Mouse (Mus musculus) gastrocnemius, postnatal 25 days (tissue): ENCODE measurements around the gene Galnt12. TPM values are rescaled to one million over a fixed set of nuclear protein-coding genes. Genes with fewer than 3 reads are reported as not detected.
"Not testable (repeated sequence)": the region's sequence is repeated elsewhere in the genome, so short reads cannot be mapped to it uniquely, and the experiment has no call there.

Experiments used
- DNase-seq: peaks from one replicate; pipeline ENCODE4 v3.0.0; 2022
- long read RNA-seq, 2 experiments: library from polyadenylated mRNA; stranded (forward); transcript quantifications; one replicate each; pipeline ENCODE4 v2.0.0; 2021
- total RNA-seq, 2 experiments: library from RNA; stranded (reverse); gene quantifications; 1 replicate in 1 of 2; 2 replicates in 1 of 2; pipeline ENCODE4 v1.2.3; 2021

Gene Galnt12
- under 1 TPM; 0.16 to 0.20 TPM for total RNA-seq
- long read RNA-seq, experiment 1 = 0 reads
- long read RNA-seq, experiment 2 = 0 reads

- no peak for DNase-seq
These were observed at the start of gene Galnt12 for GRCm38 (mm10) chr4:47091493-47092386. Gene Galnt12, plus strand, starts transcription at chr4:47091909.

GRCm38 (mm10) chr4:47043866-47044265, 47.8 kb upstream of the Galnt12 start:
- no peak for DNase-seq

- no peak for DNase-seq
These were observed 44.7 kb upstream of the Galnt12 start for GRCm38 (mm10) chr4:47046974-47047373.

- no peak for DNase-seq
These were observed 43.9 kb upstream of the Galnt12 start for GRCm38 (mm10) chr4:47047765-47048164.

- DNase-seq = no peak
These were observed 42.5 kb upstream of the Galnt12 start for GRCm38 (mm10) chr4:47049216-47049615.

- DNase-seq = peak; percentile 56
These were observed 41.5 kb upstream of the Galnt12 start for GRCm38 (mm10) chr4:47050167-47050566.

GRCm38 (mm10) chr4:47050642-47051381, 40.9 kb upstream of the Galnt12 start:
- DNase-seq = no peak

GRCm38 (mm10) chr4:47051905-47052304, 39.8 kb upstream of the Galnt12 start:
- DNase-seq = no peak

GRCm38 (mm10) chr4:47055170-47055569, 36.5 kb upstream of the Galnt12 start:
- not testable (repeated sequence) for DNase-seq

- DNase-seq = no peak
These were observed 36.1 kb upstream of the Galnt12 start for GRCm38 (mm10) chr4:47055570-47056080.

- peak; percentile 80 for DNase-seq
These were observed 34.8 kb upstream of the Galnt12 start, which contains the start of gene Anks6 for GRCm38 (mm10) chr4:47056791-47057509. Gene Anks6, minus strand, starts transcription at chr4:47057427.

GRCm38 (mm10) chr4:47057510-47058325, 34.0 kb upstream of the Galnt12 start:
- DNase-seq = no peak

GRCm38 (mm10) chr4:47060900-47061299, 30.8 kb upstream of the Galnt12 start:
- DNase-seq = no peak

GRCm38 (mm10) chr4:47075054-47075453, 16.7 kb upstream of the Galnt12 start:
- DNase-seq = no peak

GRCm38 (mm10) chr4:47079997-47080646, 11.6 kb upstream of the Galnt12 start:
- DNase-seq = no peak

GRCm38 (mm10) chr4:47080647-47081010, 11.1 kb upstream of the Galnt12 start:
- DNase-seq = no peak

GRCm38 (mm10) chr4:47083824-47084223, 7.9 kb upstream of the Galnt12 start:
- no peak for DNase-seq

GRCm38 (mm10) chr4:47088671-47089070, 3.0 kb upstream of the Galnt12 start:
- DNase-seq = no peak

GRCm38 (mm10) chr4:47092387-47093021, 795 bp downstream of the Galnt12 start:
- no peak for DNase-seq

GRCm38 (mm10) chr4:47093161-47093560, 1.5 kb downstream of the Galnt12 start:
- no peak for DNase-seq
